Mouse (Mus musculus) layer of hippocampus, adult 8-10 months (tissue): ENCODE measurements at regions not wholly inside any gene's neighbourhood (a gene's known extent, or its start where the extent isn't known, plus 50 kb on each side); places are given as distances from the start of the nearest gene placed in this dataset.
"Not testable (repeated sequence)": the region's sequence is repeated elsewhere in the genome, so short reads cannot be mapped to it uniquely, and the experiment has no call there.

Experiments used
- DNase-seq, 2 experiments: peaks; one replicate each; pipeline ENCODE4 v3.0.0; 2022; ENCODE audit warnings: low spot score in 2 of 2

DNA sequence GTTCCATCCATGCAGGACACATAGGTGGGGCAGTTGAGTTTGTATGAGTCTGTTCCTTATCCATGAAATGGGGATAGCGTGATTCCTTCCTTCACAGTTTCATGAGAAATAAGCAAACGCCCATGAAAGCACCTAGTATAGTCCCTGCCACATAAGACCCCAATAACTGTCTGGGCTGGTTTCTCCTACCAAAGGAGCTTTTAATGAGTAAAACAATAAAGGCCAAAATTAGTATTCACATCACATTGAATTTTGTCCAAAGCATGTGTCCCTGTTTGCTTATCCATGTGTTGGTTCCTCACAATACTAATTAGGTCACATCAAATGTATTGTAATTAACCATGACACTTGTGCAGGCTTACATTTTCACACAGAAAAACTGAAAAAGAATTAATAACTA lies 221.3 kb downstream of the Prdm13 start:
- DNase-seq = no peak

DNA sequence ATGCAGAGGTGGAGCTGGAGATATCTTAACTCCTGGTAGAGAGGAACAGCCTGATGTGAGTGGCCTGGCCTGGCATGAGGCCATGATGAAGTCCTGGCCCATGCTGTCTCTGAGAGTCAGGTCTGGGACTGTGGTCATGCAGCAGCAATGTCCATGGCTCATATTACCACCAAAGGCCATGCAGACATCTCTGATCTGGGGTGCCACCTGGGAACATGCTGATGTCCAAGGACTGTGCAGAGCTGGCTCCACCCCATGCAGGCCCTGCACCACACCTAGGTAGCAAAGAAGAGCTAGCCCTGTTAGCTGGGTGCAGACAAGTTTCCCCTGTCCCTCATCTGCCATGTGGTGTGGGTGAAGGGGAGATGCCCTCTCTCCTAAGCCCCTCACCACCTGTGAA lies 244.5 kb downstream of the Prdm13 start:
- DNase-seq = no peak

- DNase-seq = no peak
These were observed 249.1 kb downstream of the Prdm13 start for GRCm38 (mm10) chr4:21436710-21437109.

DNA sequence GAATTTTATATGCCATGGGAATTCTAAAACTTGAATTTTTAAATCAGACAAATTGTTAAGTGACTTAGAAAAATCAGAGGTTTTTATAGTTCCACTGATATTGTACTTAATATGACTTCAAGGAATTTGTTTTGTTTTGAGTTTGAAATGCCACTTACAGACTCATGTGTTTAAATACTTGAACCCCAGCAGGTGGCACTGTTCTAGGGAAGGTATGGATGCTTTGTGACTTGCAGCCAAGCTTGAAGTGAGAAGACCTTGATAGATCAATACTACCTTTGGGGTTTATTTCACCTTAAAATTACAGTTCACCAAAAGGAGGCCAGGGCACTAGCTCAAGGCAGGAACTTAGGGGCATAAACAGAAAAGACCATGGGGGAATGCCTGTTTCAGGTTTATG lies 277.9 kb downstream of the Prdm13 start:
- DNase-seq = no peak

DNA sequence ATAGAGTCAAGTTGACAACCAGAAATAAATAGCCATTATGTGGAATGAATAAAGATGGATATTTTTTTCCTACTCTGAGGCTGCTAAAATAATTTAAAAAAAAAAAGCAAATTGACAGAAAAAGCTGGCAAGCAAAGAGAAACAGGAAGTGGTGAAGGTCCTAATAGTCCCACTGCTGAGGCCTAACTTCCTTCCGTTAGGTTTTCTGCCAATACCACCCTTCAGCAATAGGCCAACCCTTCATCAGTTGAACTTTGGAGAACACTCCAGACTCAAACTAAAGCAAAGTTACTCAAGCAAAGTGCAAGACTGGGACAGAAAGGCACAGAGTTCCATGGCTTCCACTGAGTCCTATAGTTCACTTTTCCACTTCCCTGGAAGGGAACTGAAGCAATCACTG lies 316.4 kb downstream of the Prdm13 start:
- DNase-seq = no peak

GRCm38 (mm10) chr4:21368234-21369021 lies 317.3 kb downstream of the Prdm13 start:
- DNase-seq = peak; percentile 3 to 4

DNA sequence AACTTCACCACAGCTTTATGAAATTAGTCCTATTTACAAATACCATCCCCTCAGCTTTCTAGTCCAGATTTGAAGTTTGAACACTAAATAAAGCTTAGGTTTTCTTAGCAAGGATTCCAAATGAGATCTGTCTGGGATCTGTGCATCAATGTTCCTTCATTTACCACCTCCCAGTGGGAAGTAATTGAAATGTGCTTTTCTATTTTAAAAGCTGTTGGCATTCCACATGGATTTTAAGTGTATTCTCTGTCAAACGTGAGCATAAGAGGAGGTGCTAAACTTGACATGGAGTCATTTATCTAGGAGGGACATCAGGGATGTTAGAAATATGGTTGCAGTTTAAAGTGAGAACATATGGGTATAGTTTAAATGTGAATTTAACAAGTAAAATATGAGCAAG lies 364.0 kb downstream of the Prdm13 start:
- DNase-seq = no peak

GRCm38 (mm10) chr4:21309239-21309638 lies 376.5 kb downstream of the Prdm13 start:
- DNase-seq = not testable (repeated sequence)

- no peak for DNase-seq
These were observed 378.2 kb downstream of the Prdm13 start for GRCm38 (mm10) chr4:21307476-21308011.

- DNase-seq = no peak
These were observed 385.6 kb downstream of the Prdm13 start for GRCm38 (mm10) chr4:21300141-21300540.

GRCm38 (mm10) chr4:21267302-21267701 lies 418.5 kb downstream of the Prdm13 start:
- no peak for DNase-seq

DNA sequence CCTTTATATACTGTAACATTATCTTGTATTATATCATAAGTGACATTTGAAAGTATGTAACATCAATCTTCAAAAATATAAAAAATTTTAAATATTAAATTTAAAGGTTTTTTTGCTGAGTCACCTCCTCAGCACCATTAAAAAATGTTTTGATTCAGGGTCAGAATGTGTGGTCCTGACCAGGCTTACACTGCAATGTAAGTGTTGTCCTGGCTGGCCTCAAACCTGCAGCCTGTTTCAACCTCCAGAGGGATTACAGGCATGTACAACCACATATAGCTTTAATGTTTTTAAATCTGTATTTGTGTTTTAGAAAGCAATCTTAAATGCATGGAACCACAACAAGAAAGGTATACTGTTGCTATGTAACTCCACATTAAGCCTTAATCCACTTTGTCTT lies 418.9 kb downstream of the Prdm13 start:
- DNase-seq = no peak

GRCm38 (mm10) chr4:21250396-21250795 lies 435.4 kb downstream of the Prdm13 start:
- no peak for DNase-seq

DNA sequence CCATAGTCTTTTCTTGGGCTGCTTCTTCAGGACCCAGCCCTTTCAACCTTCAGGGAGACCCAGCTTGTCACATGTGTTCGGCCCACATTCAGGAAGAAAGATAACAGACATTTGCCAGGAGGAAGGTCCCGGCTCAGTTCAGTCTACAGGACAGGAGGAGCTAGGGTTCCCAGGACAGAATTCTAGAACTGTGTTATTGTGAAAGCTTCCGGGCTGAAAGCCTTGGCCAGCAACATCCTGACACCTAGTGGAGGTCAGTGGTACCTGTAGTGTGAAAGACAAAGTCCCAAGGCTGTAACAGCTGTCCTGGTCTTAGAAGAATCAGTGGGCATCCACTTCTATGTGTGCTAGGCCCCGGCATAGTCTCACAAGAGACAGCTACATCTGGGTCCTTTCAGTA lies 463.1 kb downstream of the Prdm13 start:
- DNase-seq = peak; percentile 8 to 12

DNA sequence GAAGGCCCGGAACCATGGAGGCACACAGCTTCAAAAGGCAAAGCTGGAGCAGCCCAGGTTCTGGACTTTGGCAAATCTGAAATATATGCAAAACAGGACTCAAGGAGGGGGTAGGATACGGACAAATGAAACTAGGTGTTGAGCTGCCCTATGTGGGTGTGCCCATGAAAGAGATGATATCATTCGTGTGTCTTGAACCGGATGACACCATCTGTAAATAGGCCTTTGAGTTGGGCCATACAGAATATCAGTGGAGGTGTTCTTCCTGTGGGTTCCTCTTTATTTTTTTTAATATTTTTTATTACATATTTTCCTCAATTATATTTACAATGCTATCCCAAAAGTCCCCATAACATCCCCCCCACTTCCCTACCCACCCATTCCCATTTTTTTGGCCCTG lies 478.1 kb downstream of the Prdm13 start:
- DNase-seq = no peak

GRCm38 (mm10) chr4:21195620-21196019 lies 490.1 kb downstream of the Prdm13 start:
- no peak for DNase-seq

GRCm38 (mm10) chr4:21173789-21174188 lies 512.0 kb downstream of the Prdm13 start:
- no peak for DNase-seq

GRCm38 (mm10) chr4:21173019-21173418 lies 512.7 kb downstream of the Prdm13 start:
- DNase-seq = no peak

DNA sequence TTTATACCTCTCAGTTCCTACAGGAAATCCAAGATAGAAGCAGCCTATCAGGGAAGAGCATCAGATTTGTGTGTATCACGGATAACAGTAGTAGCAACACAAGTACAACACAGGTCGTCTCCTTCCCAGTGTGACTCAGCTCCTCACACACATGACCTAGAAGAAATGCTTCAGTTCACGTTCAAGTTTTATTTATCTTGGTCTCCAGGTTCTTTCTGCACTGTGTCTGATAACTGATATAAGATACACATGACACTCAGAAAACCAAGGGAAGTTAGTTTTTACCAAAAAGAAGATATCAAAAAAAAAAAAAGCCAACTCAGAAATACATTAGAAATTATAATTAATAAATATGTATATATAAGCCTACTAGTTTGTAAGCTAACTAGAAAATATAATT lies 515.0 kb downstream of the Prdm13 start:
- DNase-seq = no peak

DNA sequence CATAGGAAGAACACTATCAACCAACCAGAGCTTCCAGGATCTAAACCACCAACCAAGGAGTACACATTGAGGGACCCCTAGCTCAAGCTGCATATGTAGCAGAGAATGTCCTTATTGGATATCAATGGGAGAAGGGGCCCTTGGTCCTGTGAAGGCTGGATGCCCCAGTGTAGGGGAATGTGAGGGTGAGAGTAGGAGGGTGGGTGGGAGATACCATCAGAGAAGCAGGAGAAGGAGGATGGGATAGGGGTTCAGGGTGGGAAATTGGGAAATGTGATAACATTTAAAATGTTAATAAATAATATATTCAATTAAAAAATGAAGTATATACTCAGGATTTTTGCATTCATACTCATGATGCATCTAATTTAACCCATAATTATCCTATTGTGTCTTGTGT lies 523.6 kb downstream of the Prdm13 start:
- DNase-seq = no peak

DNA sequence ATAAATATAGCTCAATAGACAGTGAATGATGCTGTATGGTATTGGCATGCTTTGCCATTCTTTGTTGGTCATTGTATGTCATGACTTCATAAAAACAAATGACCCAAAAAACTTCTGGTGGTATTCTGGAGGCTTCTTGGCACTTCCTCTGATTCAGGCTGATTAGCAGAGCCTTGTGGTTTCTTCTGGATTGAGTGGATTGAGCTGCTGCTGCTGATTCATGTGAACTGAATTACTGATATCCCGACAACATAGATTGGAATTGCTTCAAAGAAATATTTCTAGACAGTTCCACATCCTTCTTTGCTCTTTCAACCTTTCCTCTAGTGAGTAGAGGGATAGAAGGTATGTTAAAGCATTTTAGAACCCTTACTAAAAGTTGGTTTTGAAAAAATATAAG lies 559.9 kb downstream of the Prdm13 start:
- no peak for DNase-seq

GRCm38 (mm10) chr4:21095741-21096140 lies 590.0 kb downstream of the Prdm13 start:
- DNase-seq = no peak

DNA sequence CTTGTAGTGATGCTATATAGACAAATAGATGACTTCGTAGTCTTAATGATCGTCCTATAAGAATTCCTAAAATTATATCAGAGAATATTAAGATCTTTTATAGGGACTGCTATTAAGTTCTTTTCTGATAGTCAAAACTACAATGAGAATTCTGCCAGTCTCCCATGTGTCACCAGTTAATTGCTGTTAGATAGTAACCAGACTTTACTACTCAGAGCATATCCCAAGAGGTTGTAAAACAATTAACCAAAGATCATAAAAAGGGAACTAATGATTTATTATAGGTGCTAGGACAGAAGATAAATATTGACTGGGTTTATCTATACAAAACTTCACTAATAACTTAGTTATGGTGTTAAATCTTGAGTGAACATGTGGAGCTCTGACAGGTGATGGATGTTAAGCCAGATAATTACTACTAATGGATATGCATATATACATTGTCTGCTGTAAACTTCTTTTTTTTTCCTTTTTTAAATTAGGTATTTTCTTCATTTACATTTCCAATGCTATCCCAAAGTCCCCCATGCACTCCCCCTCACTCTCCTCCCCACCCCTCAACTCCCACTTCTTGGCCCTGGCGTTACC lies 615.5 kb downstream of the Prdm13 start:
- no peak for DNase-seq
